Mouse (Mus musculus) lung, embryonic 15.5 days (tissue): ENCODE results near the gene She. TPM values are rescaled to one million over a fixed set of nuclear protein-coding genes. Genes with fewer than 3 reads are reported as not detected.

Experiments
- ATAC-seq: fragments of 200-750 bp; cut with Nextera tagmentation; 2 replicates; pipeline ENCODE4 v1.8.0; 2017; ENCODE audit warnings: moderate number of reproducible peaks, borderline replicate concordance; ENCODE audit not compliant: low FRiP score, low TSS enrichment; ENCODE audit errors: extremely low read depth
- H3K27ac ChIP-seq: fragments of 300-500 bp; sonication (generic); 2 replicates; pipeline ENCODE4 v1.5.1; 2015; ENCODE audit warnings: moderate library complexity, mild to moderate bottlenecking, inconsistent platforms
- H3K27me3 ChIP-seq: fragments of 300-500 bp; sonication (generic); 2 replicates; pipeline ENCODE4 v1.6.1; 2015; ENCODE audit warnings: inconsistent platforms
- H3K36me3 ChIP-seq: fragments of 300-500 bp; sonication (generic); 2 replicates; pipeline ENCODE4 v1.6.1; 2015; ENCODE audit warnings: inconsistent platforms
- H3K4me1 ChIP-seq: fragments of 300-500 bp; sonication (generic); 2 replicates; pipeline ENCODE4 v1.6.1; 2015; ENCODE audit warnings: inconsistent platforms
- H3K4me2 ChIP-seq: fragments of 300-500 bp; sonication (generic); 2 replicates; pipeline ENCODE4 v1.6.1; 2015; ENCODE audit warnings: inconsistent platforms, mild to moderate bottlenecking, moderate library complexity
- H3K4me3 ChIP-seq: fragments of 300-500 bp; sonication (generic); 2 replicates; pipeline ENCODE4 v1.5.1; 2015; ENCODE audit warnings: mild to moderate bottlenecking, inconsistent platforms
- H3K9ac ChIP-seq: fragments of 300-500 bp; sonication (generic); 2 replicates; pipeline ENCODE4 v1.6.1; 2015; ENCODE audit warnings: inconsistent platforms
- H3K9me3 ChIP-seq: fragments of 300-500 bp; sonication (generic); 2 replicates; pipeline ENCODE4 v1.6.1; 2016; ENCODE audit warnings: inconsistent platforms
- WGBS: fragments of 180-500 bp; shearing (Covaris S2); methylation state at CpG from one replicate; pipeline ENCODE4 v1.1.7; 2015; 5-methylcytosine and 5-hydroxymethylcytosine counted together
- polyA plus RNA-seq: library from polyadenylated mRNA; unstranded; fragments of >200 nt; fragmentation: Nextera tagmentation; extraction: Ambion mirVana; gene quantifications from 2 replicates; pipeline ENCODE4 v1.2.1, GENCODE M21; 2015

Gene She
- polyA plus RNA-seq, 1 experiment from 2014 or later, result 10.1 TPM

- Histone ChIP-seq H3K4me3 (no peak overlapping the region), H3K4me2 (no peak overlapping the region), H3K9ac (no peak overlapping the region), H3K36me3 (no peaks in the 10 kb centered on the region), H3K9me3 (no peaks in the 10 kb centered on the region), H3K27me3 (no peaks in the 10 kb centered on the region; the same call in 1 of the 2 replicates), H3K4me1 (0 out of 2 replicates have a peak, but pooled peaks cover 5% of the 10 kb centered on the region), H3K27ac (no peak overlapping the region)
- no peak for ATAC-seq
- 57% methylated on average over 3 of the region's 3 CpGs for WGBS
Measured at GRCm38 (mm10) chr3:89818605-89819004, 12.6 kb upstream of the She start.

GRCm38 (mm10) chr3:89819897-89820296, 11.3 kb upstream of the She start:
- ATAC-seq, result no peak
- no peaks in the 10 kb centered on the region for H3K9me3 ChIP-seq
- H3K9ac ChIP-seq, result no peak overlapping the region
- no peak overlapping the region for H3K4me2 ChIP-seq
- no peak overlapping the region for H3K4me3 ChIP-seq
- no peaks in the 10 kb centered on the region for H3K36me3 ChIP-seq
- no peak overlapping the region for H3K27ac ChIP-seq
- H3K4me1 ChIP-seq, result 0 out of 2 replicates have a peak, but pooled peaks cover 5% of the 10 kb centered on the region
- WGBS, result 39% methylated on average over 7 of the region's 7 CpGs
- no peaks in the 10 kb centered on the region for H3K27me3 ChIP-seq

GRCm38 (mm10) chr3:89820311-89821095, 10.7 kb upstream of the She start:
- Histone ChIP-seq H3K27me3 (peaks cover 3% of the 10 kb centered on the region; the same call in 1 of the 2 replicates), H3K36me3 (no peaks in the 10 kb centered on the region), H3K4me2 (no peak overlapping the region), H3K9me3 (no peaks in the 10 kb centered on the region), H3K27ac (no peak overlapping the region), H3K4me1 (0 out of 2 replicates have a peak, but pooled peaks cover 5% of the 10 kb centered on the region), H3K9ac (no peak overlapping the region), H3K4me3 (no peak overlapping the region)
- WGBS, result 79% methylated on average over 12 of the region's 12 CpGs
- no peak for ATAC-seq

- H3K9me3 ChIP-seq, result no peaks in the 10 kb centered on the region
- 83% methylated on average over 11 of the region's 11 CpGs for WGBS
- peaks cover 3% of the 10 kb centered on the region; the same call in 1 of the 2 replicates for H3K27me3 ChIP-seq
- no peak overlapping the region for H3K4me2 ChIP-seq
- 0 out of 2 replicates have a peak, but pooled peaks cover 5% of the 10 kb centered on the region for H3K4me1 ChIP-seq
- H3K9ac ChIP-seq, result no peak overlapping the region
- no peak overlapping the region for H3K4me3 ChIP-seq
- H3K36me3 ChIP-seq, result no peaks in the 10 kb centered on the region
- no peak overlapping the region for H3K27ac ChIP-seq
- ATAC-seq, result no peak
Measured at GRCm38 (mm10) chr3:89821096-89821513, 10.1 kb upstream of the She start.

- no peak overlapping the region for H3K9ac ChIP-seq
- WGBS, result 72% methylated on average over 10 of the region's 10 CpGs
- H3K4me3 ChIP-seq, result no peak overlapping the region
- H3K36me3 ChIP-seq, result no peaks in the 10 kb centered on the region
- no peak for ATAC-seq
- no peak overlapping the region for H3K27ac ChIP-seq
- no peak overlapping the region for H3K4me2 ChIP-seq
- H3K4me1 ChIP-seq, result 0 out of 2 replicates have a peak, but pooled peaks cover 5% of the 10 kb centered on the region
- peaks cover 3% of the 10 kb centered on the region; the same call in 1 of the 2 replicates for H3K27me3 ChIP-seq
- no peaks in the 10 kb centered on the region for H3K9me3 ChIP-seq
Measured at GRCm38 (mm10) chr3:89821548-89822480, 9.4 kb upstream of the She start.

GRCm38 (mm10) chr3:89823594-89823993, 7.6 kb upstream of the She start:
- H3K27me3 ChIP-seq, result peaks cover 8% of the 10 kb centered on the region
- no peak overlapping the region for H3K9ac ChIP-seq
- no peaks in the 10 kb centered on the region for H3K9me3 ChIP-seq
- H3K27ac ChIP-seq, result no peak overlapping the region
- no peak for ATAC-seq
- no peak overlapping the region for H3K4me2 ChIP-seq
- no peak overlapping the region for H3K4me3 ChIP-seq
- 0 out of 2 replicates have a peak, but pooled peaks cover 5% of the 10 kb centered on the region for H3K4me1 ChIP-seq
- WGBS, result 41% methylated on average over 2 of the region's 2 CpGs
- H3K36me3 ChIP-seq, result no peaks in the 10 kb centered on the region

GRCm38 (mm10) chr3:89826295-89826694, 4.9 kb upstream of the She start:
- peaks cover 4% of the 10 kb centered on the region for H3K4me1 ChIP-seq
- H3K4me3 ChIP-seq, result no peak overlapping the region
- no peaks in the 10 kb centered on the region for H3K36me3 ChIP-seq
- peaks cover 35% of the 10 kb centered on the region for H3K27me3 ChIP-seq
- 61% methylated on average over 3 of the region's 3 CpGs for WGBS
- no peak overlapping the region for H3K27ac ChIP-seq
- no peak overlapping the region for H3K9ac ChIP-seq
- no peaks in the 10 kb centered on the region for H3K9me3 ChIP-seq
- ATAC-seq, result no peak
- H3K4me2 ChIP-seq, result no peak overlapping the region

GRCm38 (mm10) chr3:89835362-89835761, 4.2 kb downstream of the She start:
- Histone ChIP-seq H3K36me3 (no peaks in the 10 kb centered on the region), H3K4me3 (no peak overlapping the region), H3K4me1 (peaks cover 7% of the 10 kb centered on the region), H3K9ac (no peak overlapping the region), H3K4me2 (no peak overlapping the region), H3K9me3 (no peaks in the 10 kb centered on the region), H3K27me3 (peaks cover 39% of the 10 kb centered on the region), H3K27ac (peak overlapping the region; percentile 1; the same call in 1 of the 2 replicates)
- ATAC-seq, result peak; percentile 66
- WGBS, result 30% methylated on average over 8 of the region's 8 CpGs

GRCm38 (mm10) chr3:89842258-89842657, 11.1 kb downstream of the She start:
- Histone ChIP-seq H3K9ac (no peak overlapping the region), H3K36me3 (no peaks in the 10 kb centered on the region), H3K27me3 (no peaks in the 10 kb centered on the region), H3K9me3 (no peaks in the 10 kb centered on the region), H3K4me2 (no peak overlapping the region), H3K4me1 (peaks cover 9% of the 10 kb centered on the region), H3K27ac (0 out of 2 replicates have a peak overlapping the region, but pooled peaks have one; percentile 6), H3K4me3 (no peak overlapping the region)
- ATAC-seq, result no peak
- WGBS, result 72% methylated on average over 4 of the region's 4 CpGs

- Histone ChIP-seq H3K4me1 (peaks cover 16% of the 10 kb centered on the region), H3K4me3 (no peak overlapping the region), H3K9ac (no peak overlapping the region), H3K36me3 (no peaks in the 10 kb centered on the region), H3K4me2 (no peak overlapping the region), H3K27me3 (no peaks in the 10 kb centered on the region), H3K27ac (peak overlapping the region; percentile 51), H3K9me3 (no peaks in the 10 kb centered on the region)
- WGBS, result 29% methylated on average over 9 of the region's 9 CpGs
- ATAC-seq, result peak; percentile 83
Measured at GRCm38 (mm10) chr3:89843148-89843547, 12.0 kb downstream of the She start.

GRCm38 (mm10) chr3:89845814-89846213, 14.6 kb downstream of the She start:
- 69% methylated on average over 9 of the region's 9 CpGs for WGBS
- Histone ChIP-seq H3K9me3 (no peaks in the 10 kb centered on the region), H3K4me2 (no peak overlapping the region), H3K9ac (no peak overlapping the region), H3K27ac (no peak overlapping the region), H3K27me3 (no peaks in the 10 kb centered on the region), H3K4me3 (no peak overlapping the region), H3K36me3 (no peaks in the 10 kb centered on the region), H3K4me1 (peaks cover 17% of the 10 kb centered on the region)
- ATAC-seq, result no peak
